Mouse (Mus musculus): Measurements from ENCODE around the gene Gstp3. TPM values are rescaled to one million over a fixed set of nuclear protein-coding genes. Genes with fewer than 3 reads are reported as not detected.
"Not testable (repeated sequence)": the region's sequence is repeated elsewhere in the genome, so short reads cannot be mapped to it uniquely, and the experiment has no call there.

Gene Gstp3
- polyA plus RNA-seq, 1 experiment from 2014 or later, result 105 TPM

- Histone ChIP-seq H3K9me3 (replicated peaks; ENCODE audit: control insufficient read depth, low read length) (no peaks in the 10 kb centered on the region), H3K27ac (ENCODE audit: low read length) (peak within 1 kb of the TSS; percentile 98), H3K4me1 (ENCODE audit: control insufficient read depth, low read depth, low read length) (peaks cover 35% of the 10 kb centered on the region), H3K9ac (ENCODE audit: low read depth, low read length) (peak within 1 kb of the TSS; percentile 45), H3K36me3 (ENCODE audit: control insufficient read depth, insufficient read depth) (no peaks in the 10 kb centered on the region), H3K4me3 (ENCODE audit: low read depth, low read length) (peak within 1 kb of the TSS; percentile 38), H3K4me2 (ENCODE audit: low read depth, low read length) (peak within 1 kb of the TSS; percentile 66), H3K27me3 (ENCODE audit: control insufficient read depth, insufficient read depth, low read depth, low read length) (no peaks in the 10 kb centered on the region)
- peak; percentile 80 for ATAC-seq (ENCODE audit: low read depth)
- WGBS (ENCODE audit: insufficient replicate concordance), result 43% methylated on average over 16 of the region's 16 CpGs
These were observed 13.2 kb downstream of the Gstp3 start, which contains the start of gene Gstp2 for GRCm38 (mm10) chr19:4045966-4046865. Gstp2 (minus strand) TSS chr19:4046023.

GRCm38 (mm10) chr19:4044109-4044508 lies 15.3 kb downstream of the Gstp3 start:
- 38% methylated on average over 5 of the region's 5 CpGs for WGBS (ENCODE audit: insufficient replicate concordance)
- H3K9ac ChIP-seq (ENCODE audit: low read depth, low read length); H3K4me3 ChIP-seq (ENCODE audit: low read depth, low read length); H3K4me2 ChIP-seq (ENCODE audit: low read depth, low read length); H3K27me3 ChIP-seq (ENCODE audit: control insufficient read depth, insufficient read depth, low read depth, low read length); H3K36me3 ChIP-seq (ENCODE audit: control insufficient read depth, insufficient read depth); ATAC-seq (ENCODE audit: low read depth); H3K27ac ChIP-seq (ENCODE audit: low read length); H3K9me3 ChIP-seq (replicated peaks; ENCODE audit: control insufficient read depth, low read length): not testable (repeated sequence)
- peaks cover 35% of the 10 kb centered on the region for H3K4me1 ChIP-seq (ENCODE audit: control insufficient read depth, low read depth, low read length)

- Histone ChIP-seq H3K4me1 (ENCODE audit: control insufficient read depth, low read depth, low read length) (peaks cover 36% of the 10 kb centered on the region), H3K9ac (ENCODE audit: low read depth, low read length) (no peak overlapping the region), H3K27me3 (ENCODE audit: control insufficient read depth, insufficient read depth, low read depth, low read length) (no peaks in the 10 kb centered on the region), H3K27ac (ENCODE audit: low read length) (no peak overlapping the region), H3K4me2 (ENCODE audit: low read depth, low read length) (no peak overlapping the region), H3K4me3 (ENCODE audit: low read depth, low read length) (no peak overlapping the region), H3K9me3 (replicated peaks; ENCODE audit: control insufficient read depth, low read length) (no peaks in the 10 kb centered on the region), H3K36me3 (ENCODE audit: control insufficient read depth, insufficient read depth) (no peaks in the 10 kb centered on the region)
- WGBS (ENCODE audit: insufficient replicate concordance), result 59% methylated on average over 14 of the region's 14 CpGs
- ATAC-seq (ENCODE audit: low read depth), result no peak
These were observed 17.2 kb downstream of the Gstp3 start for GRCm38 (mm10) chr19:4042124-4042523.

- H3K4me1 ChIP-seq (ENCODE audit: control insufficient read depth, low read depth, low read length), result peaks cover 32% of the 10 kb centered on the region
- not testable (repeated sequence) for H3K27me3 ChIP-seq (ENCODE audit: control insufficient read depth, insufficient read depth, low read depth, low read length); H3K4me2 ChIP-seq (ENCODE audit: low read depth, low read length); ATAC-seq (ENCODE audit: low read depth); H3K27ac ChIP-seq (ENCODE audit: low read length); H3K9ac ChIP-seq (ENCODE audit: low read depth, low read length); H3K36me3 ChIP-seq (ENCODE audit: control insufficient read depth, insufficient read depth); H3K9me3 ChIP-seq (replicated peaks; ENCODE audit: control insufficient read depth, low read length); H3K4me3 ChIP-seq (ENCODE audit: low read depth, low read length)
- 75% methylated on average over 3 of the region's 4 CpGs for WGBS (ENCODE audit: insufficient replicate concordance)
These were observed 17.9 kb downstream of the Gstp3 start for GRCm38 (mm10) chr19:4041500-4041899.

- H3K4me1 ChIP-seq (ENCODE audit: control insufficient read depth, low read depth, low read length), result peaks cover 32% of the 10 kb centered on the region
- not testable (repeated sequence) for H3K36me3 ChIP-seq (ENCODE audit: control insufficient read depth, insufficient read depth); H3K27ac ChIP-seq (ENCODE audit: low read length); H3K27me3 ChIP-seq (ENCODE audit: control insufficient read depth, insufficient read depth, low read depth, low read length); H3K9ac ChIP-seq (ENCODE audit: low read depth, low read length); H3K4me3 ChIP-seq (ENCODE audit: low read depth, low read length); H3K9me3 ChIP-seq (replicated peaks; ENCODE audit: control insufficient read depth, low read length); ATAC-seq (ENCODE audit: low read depth); H3K4me2 ChIP-seq (ENCODE audit: low read depth, low read length)
- 74% methylated on average over 5 of the region's 5 CpGs for WGBS (ENCODE audit: insufficient replicate concordance)
These were observed 18.4 kb downstream of the Gstp3 start for GRCm38 (mm10) chr19:4040941-4041340.

GRCm38 (mm10) chr19:4037788-4038232 lies 21.6 kb downstream of the Gstp3 start, which contains the start of gene Gstp1:
Gstp1 (minus strand) TSS chr19:4037985.
- under 1% methylated on average over 26 of the region's 26 CpGs for WGBS (ENCODE audit: insufficient replicate concordance)
- no peaks in the 10 kb centered on the region for H3K9me3 ChIP-seq (replicated peaks; ENCODE audit: control insufficient read depth, low read length)
- peak within 1 kb of the TSS; percentile 70 for H3K4me3 ChIP-seq (ENCODE audit: low read depth, low read length)
- peak within 1 kb of the TSS; percentile 78 for H3K27ac ChIP-seq (ENCODE audit: low read length)
- peak within 1 kb of the TSS; percentile 89 for H3K4me2 ChIP-seq (ENCODE audit: low read depth, low read length)
- no peaks in the 10 kb centered on the region; the same call in 1 of the 2 replicates for H3K36me3 ChIP-seq (ENCODE audit: control insufficient read depth, insufficient read depth)
- peaks cover 19% of the 10 kb centered on the region for H3K4me1 ChIP-seq (ENCODE audit: control insufficient read depth, low read depth, low read length)
- H3K9ac ChIP-seq (ENCODE audit: low read depth, low read length), result peak within 1 kb of the TSS; percentile 80
- peak; percentile 79 for ATAC-seq (ENCODE audit: low read depth)
- no peaks in the 10 kb centered on the region for H3K27me3 ChIP-seq (ENCODE audit: control insufficient read depth, insufficient read depth, low read depth, low read length)

- not testable (repeated sequence) for ATAC-seq (ENCODE audit: low read depth)
These were observed 22.1 kb downstream of the Gstp3 start for GRCm38 (mm10) chr19:4037154-4037787.

GRCm38 (mm10) chr19:4036327-4037045 lies 22.9 kb downstream of the Gstp3 start:
- no peaks in the 10 kb centered on the region; the same call in 1 of the 2 replicates for H3K36me3 ChIP-seq (ENCODE audit: control insufficient read depth, insufficient read depth)
- H3K9ac ChIP-seq (ENCODE audit: low read depth, low read length), result peak overlapping the region; percentile 15; the same call in 1 of the 2 replicates
- no peaks in the 10 kb centered on the region for H3K9me3 ChIP-seq (replicated peaks; ENCODE audit: control insufficient read depth, low read length)
- H3K4me2 ChIP-seq (ENCODE audit: low read depth, low read length), result peak overlapping the region; percentile 53
- peak overlapping the region; percentile 52 for H3K27ac ChIP-seq (ENCODE audit: low read length)
- peak; percentile 35 for ATAC-seq (ENCODE audit: low read depth)
- H3K4me3 ChIP-seq (ENCODE audit: low read depth, low read length), result peak overlapping the region; percentile 39
- peaks cover 19% of the 10 kb centered on the region for H3K4me1 ChIP-seq (ENCODE audit: control insufficient read depth, low read depth, low read length)
- WGBS (ENCODE audit: insufficient replicate concordance), result 48% methylated on average over 12 of the region's 12 CpGs
- H3K27me3 ChIP-seq (ENCODE audit: control insufficient read depth, insufficient read depth, low read depth, low read length), result no peaks in the 10 kb centered on the region

More at GRCm38 (mm10) chr19:4037154-4037787, 22.1 kb downstream of the Gstp3 start:
- Histone ChIP-seq H3K9ac (ENCODE audit: low read depth, low read length) (peak overlapping the region; percentile 80), H3K4me1 (ENCODE audit: control insufficient read depth, low read depth, low read length) (peaks cover 19% of the 10 kb centered on the region), H3K4me3 (ENCODE audit: low read depth, low read length) (peak overlapping the region; percentile 70), H3K27ac (ENCODE audit: low read length) (peak overlapping the region; percentile 78), H3K4me2 (ENCODE audit: low read depth, low read length) (peak overlapping the region; percentile 89)
- 20% methylated on average over 7 of the region's 8 CpGs for WGBS (ENCODE audit: insufficient replicate concordance)
- H3K27me3 ChIP-seq (ENCODE audit: control insufficient read depth, insufficient read depth, low read depth, low read length); H3K36me3 ChIP-seq (ENCODE audit: control insufficient read depth, insufficient read depth); H3K9me3 ChIP-seq (replicated peaks; ENCODE audit: control insufficient read depth, low read length): not testable (repeated sequence)
